Mouse (Mus musculus): ENCODE measurements at regions not wholly inside any gene's neighbourhood (a gene's known extent, or its start where the extent isn't known, plus 50 kb on each side); places are given as distances from the start of the nearest gene placed in this dataset.
A peak's percentile ranks its signal among the peaks of the same experiment; 100 is the strongest.

DNA sequence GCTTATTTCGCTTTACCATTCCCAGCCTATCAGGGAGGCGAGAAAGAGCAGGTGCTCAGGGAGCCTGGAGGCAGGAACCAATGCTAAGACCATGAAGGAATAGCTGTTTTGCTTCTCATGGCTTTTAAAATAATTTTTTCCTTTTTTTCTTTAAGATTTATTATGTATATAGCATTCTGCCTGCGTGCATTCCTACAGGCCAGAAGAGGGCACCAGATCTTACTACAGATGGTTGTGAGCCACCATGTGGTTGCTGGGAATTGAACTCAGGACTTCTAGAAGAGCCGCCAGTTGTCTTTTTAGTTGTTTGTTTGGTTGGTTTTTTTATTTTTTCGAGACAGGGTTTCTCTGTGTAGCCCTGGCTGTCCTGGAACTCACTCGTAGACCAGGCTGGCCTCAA lies 113.6 kb upstream of the Armc2 start:
- no peak for ATAC-seq (ENCODE audit: low FRiP score, low TSS enrichment)
- Histone ChIP-seq H3K4me1 (replicated peaks; ENCODE audit: control insufficient read depth, insufficient read depth) (no peaks in the 10 kb centered on the region), H3K9ac (ENCODE audit: low read length) (no peak overlapping the region), H3K4me2 (replicated peaks; ENCODE audit: low read depth) (no peak overlapping the region), H3K9me3 (ENCODE audit: control insufficient read depth, low read length) (no peaks in the 10 kb centered on the region), H3K27me3 (ENCODE audit: control insufficient read depth, insufficient read depth, low read length) (no peaks in the 10 kb centered on the region), H3K27ac (replicated peaks) (no peak overlapping the region; the same call in 1 of the 2 replicates), H3K36me3 (ENCODE audit: control insufficient read depth, insufficient read depth, low read length) (no peaks in the 10 kb centered on the region), H3K4me3 (ENCODE audit: low read depth, low read length) (no peak overlapping the region)
- no peak for TF ChIP-seq EP300 (optimal IDR thresholded peaks at IDR 0.05)
- peak; percentile 43 for TF ChIP-seq CTCF (IDR thresholded peaks at IDR 0.05; ENCODE audit: low read depth)
- WGBS: 93% methylated on average over 6 of the region's 6 CpGs
- no peak for DNase-seq (ENCODE audit: low spot score)

GRCm38 (mm10) chr10:42131298-42131697 lies 113.1 kb upstream of the Armc2 start:
- Histone ChIP-seq H3K4me2 (replicated peaks; ENCODE audit: low read depth) (no peak overlapping the region), H3K9me3 (ENCODE audit: control insufficient read depth, low read length) (no peaks in the 10 kb centered on the region), H3K27ac (replicated peaks) (no peak overlapping the region; the same call in 1 of the 2 replicates), H3K9ac (ENCODE audit: low read length) (no peak overlapping the region), H3K27me3 (ENCODE audit: control insufficient read depth, insufficient read depth, low read length) (no peaks in the 10 kb centered on the region), H3K36me3 (ENCODE audit: control insufficient read depth, insufficient read depth, low read length) (no peaks in the 10 kb centered on the region), H3K4me3 (ENCODE audit: low read depth, low read length) (no peak overlapping the region), H3K4me1 (replicated peaks; ENCODE audit: control insufficient read depth, insufficient read depth) (no peaks in the 10 kb centered on the region)
- DNase-seq (ENCODE audit: low spot score) (no peak), ATAC-seq (ENCODE audit: low FRiP score, low TSS enrichment) (no peak)
- TF ChIP-seq CTCF (IDR thresholded peaks at IDR 0.05; ENCODE audit: low read depth) (no peak), EP300 (optimal IDR thresholded peaks at IDR 0.05) (no peak)
- 56% methylated on average over 2 of the region's 2 CpGs for WGBS

DNA sequence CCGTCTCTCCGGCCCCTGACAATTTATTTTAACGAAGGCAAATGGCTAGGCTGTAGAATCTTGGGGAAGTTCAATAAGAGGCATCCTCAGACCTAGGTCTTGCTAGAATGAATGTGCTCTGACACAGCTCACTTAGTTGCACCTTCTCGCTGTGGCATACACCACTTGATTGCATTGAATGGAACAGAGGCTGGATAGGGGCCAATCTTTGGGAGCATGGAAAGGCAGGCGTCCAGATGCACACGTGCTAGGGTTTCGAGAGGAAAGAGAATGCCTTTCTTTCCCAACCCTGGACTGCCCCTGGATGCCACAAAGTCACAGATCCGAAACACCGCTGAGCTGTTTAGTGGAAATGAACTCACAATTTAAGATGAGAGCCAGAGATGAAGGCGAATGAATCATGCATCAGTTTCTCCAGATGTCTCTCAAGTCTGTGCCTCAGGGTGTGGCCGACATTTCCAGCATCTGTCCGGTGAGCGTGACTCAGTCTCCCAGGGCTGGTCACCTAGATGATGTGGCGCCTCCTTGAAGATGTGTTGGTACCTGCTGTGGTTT lies 109.7 kb upstream of the Armc2 start:
- H3K27me3 ChIP-seq (ENCODE audit: control insufficient read depth, insufficient read depth, low read length): no peaks in the 10 kb centered on the region; the same call in 1 of the 2 replicates
- H3K4me3 ChIP-seq (ENCODE audit: low read depth, low read length): no peak overlapping the region
- H3K9ac ChIP-seq (ENCODE audit: low read length): no peak overlapping the region
- no peaks in the 10 kb centered on the region for H3K36me3 ChIP-seq (ENCODE audit: control insufficient read depth, insufficient read depth, low read length)
- DNase-seq (ENCODE audit: low spot score) (no peak), ATAC-seq (ENCODE audit: low FRiP score, low TSS enrichment) (no peak)
- no peak overlapping the region for H3K4me2 ChIP-seq (replicated peaks; ENCODE audit: low read depth)
- no peak overlapping the region for H3K27ac ChIP-seq (replicated peaks)
- TF ChIP-seq CTCF (IDR thresholded peaks at IDR 0.05; ENCODE audit: low read depth) (no peak), EP300 (optimal IDR thresholded peaks at IDR 0.05) (no peak)
- 86% methylated on average over 14 of the region's 14 CpGs for WGBS
- no peaks in the 10 kb centered on the region for H3K4me1 ChIP-seq (replicated peaks; ENCODE audit: control insufficient read depth, insufficient read depth)
- no peaks in the 10 kb centered on the region for H3K9me3 ChIP-seq (ENCODE audit: control insufficient read depth, low read length)

DNA sequence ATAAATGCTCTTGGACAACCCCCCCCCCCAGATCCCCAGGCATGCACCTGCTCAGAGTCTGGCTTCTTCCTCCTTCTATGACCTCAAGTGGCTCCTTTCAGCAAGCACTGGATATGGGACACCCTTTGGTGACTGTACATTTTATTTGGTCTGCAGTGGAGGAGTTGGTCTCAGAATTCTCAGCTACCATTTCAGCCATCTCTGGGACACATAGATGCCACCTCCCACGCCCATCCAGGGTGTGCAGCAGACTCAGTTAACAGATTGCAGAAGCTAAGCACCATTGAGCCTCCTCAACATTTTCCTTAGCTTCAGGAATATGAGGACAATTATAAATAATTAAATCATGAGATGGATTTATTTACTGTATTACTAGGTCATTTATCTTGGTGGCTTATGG lies 108.6 kb upstream of the Armc2 start:
- TF ChIP-seq CTCF (IDR thresholded peaks at IDR 0.05; ENCODE audit: low read depth) (no peak), EP300 (optimal IDR thresholded peaks at IDR 0.05) (no peak)
- no peak overlapping the region for H3K27ac ChIP-seq (replicated peaks)
- no peaks in the 10 kb centered on the region for H3K9me3 ChIP-seq (ENCODE audit: control insufficient read depth, low read length)
- WGBS: 85% methylated on average over 1 of the region's 1 CpGs
- H3K27me3 ChIP-seq (ENCODE audit: control insufficient read depth, insufficient read depth, low read length): no peaks in the 10 kb centered on the region; the same call in 1 of the 2 replicates
- H3K4me3 ChIP-seq (ENCODE audit: low read depth, low read length): no peak overlapping the region
- H3K36me3 ChIP-seq (ENCODE audit: control insufficient read depth, insufficient read depth, low read length): no peaks in the 10 kb centered on the region
- DNase-seq (ENCODE audit: low spot score) (no peak), ATAC-seq (ENCODE audit: low FRiP score, low TSS enrichment) (no peak)
- no peak overlapping the region for H3K9ac ChIP-seq (ENCODE audit: low read length)
- H3K4me1 ChIP-seq (replicated peaks; ENCODE audit: control insufficient read depth, insufficient read depth): no peaks in the 10 kb centered on the region
- no peak overlapping the region for H3K4me2 ChIP-seq (replicated peaks; ENCODE audit: low read depth)

GRCm38 (mm10) chr10:42122768-42123635 lies 104.8 kb upstream of the Armc2 start:
- TF ChIP-seq CTCF (IDR thresholded peaks at IDR 0.05; ENCODE audit: low read depth) (no peak), EP300 (optimal IDR thresholded peaks at IDR 0.05) (no peak)
- Histone ChIP-seq H3K27ac (replicated peaks) (peak overlapping the region; percentile 53; the same call in 1 of the 2 replicates), H3K36me3 (ENCODE audit: control insufficient read depth, insufficient read depth, low read length) (no peaks in the 10 kb centered on the region), H3K27me3 (ENCODE audit: control insufficient read depth, insufficient read depth, low read length) (no peaks in the 10 kb centered on the region; the same call in 1 of the 2 replicates), H3K9ac (ENCODE audit: low read length) (no peak overlapping the region), H3K4me3 (ENCODE audit: low read depth, low read length) (no peak overlapping the region), H3K4me2 (replicated peaks; ENCODE audit: low read depth) (no peak overlapping the region), H3K9me3 (ENCODE audit: control insufficient read depth, low read length) (no peaks in the 10 kb centered on the region), H3K4me1 (replicated peaks; ENCODE audit: control insufficient read depth, insufficient read depth) (no peaks in the 10 kb centered on the region)
- DNase-seq (ENCODE audit: low spot score): no peak
- ATAC-seq (ENCODE audit: low FRiP score, low TSS enrichment): no peak
- WGBS: 43% methylated on average over 7 of the region's 7 CpGs

- Histone ChIP-seq H3K4me1 (replicated peaks; ENCODE audit: control insufficient read depth, insufficient read depth) (no peaks in the 10 kb centered on the region), H3K9ac (ENCODE audit: low read length) (no peak overlapping the region), H3K9me3 (ENCODE audit: control insufficient read depth, low read length) (no peaks in the 10 kb centered on the region), H3K27ac (replicated peaks) (no peak overlapping the region), H3K36me3 (ENCODE audit: control insufficient read depth, insufficient read depth, low read length) (no peaks in the 10 kb centered on the region), H3K4me3 (ENCODE audit: low read depth, low read length) (no peak overlapping the region), H3K27me3 (ENCODE audit: control insufficient read depth, insufficient read depth, low read length) (no peaks in the 10 kb centered on the region; the same call in 1 of the 2 replicates), H3K4me2 (replicated peaks; ENCODE audit: low read depth) (no peak overlapping the region)
- peak; percentile 79 for ATAC-seq (ENCODE audit: low FRiP score, low TSS enrichment)
- DNase-seq (ENCODE audit: low spot score): no peak
- TF ChIP-seq CTCF (IDR thresholded peaks at IDR 0.05; ENCODE audit: low read depth) (no peak), EP300 (optimal IDR thresholded peaks at IDR 0.05) (no peak)
- 58% methylated on average over 4 of the region's 4 CpGs for WGBS
These were observed 103.7 kb upstream of the Armc2 start for GRCm38 (mm10) chr10:42121984-42122383.

Measured in stomach, postnatal 0 days (tissue).